Mouse (Mus musculus): ENCODE measurements around the gene Helq. TPM values are rescaled to one million over a fixed set of nuclear protein-coding genes. Genes with fewer than 3 reads are reported as not detected.
A peak's percentile ranks its signal among the peaks of the same experiment; 100 is the strongest.

The Helq gene
- polyA plus RNA-seq, 1 experiment from 2014 or later = 16.2 TPM

DNA sequence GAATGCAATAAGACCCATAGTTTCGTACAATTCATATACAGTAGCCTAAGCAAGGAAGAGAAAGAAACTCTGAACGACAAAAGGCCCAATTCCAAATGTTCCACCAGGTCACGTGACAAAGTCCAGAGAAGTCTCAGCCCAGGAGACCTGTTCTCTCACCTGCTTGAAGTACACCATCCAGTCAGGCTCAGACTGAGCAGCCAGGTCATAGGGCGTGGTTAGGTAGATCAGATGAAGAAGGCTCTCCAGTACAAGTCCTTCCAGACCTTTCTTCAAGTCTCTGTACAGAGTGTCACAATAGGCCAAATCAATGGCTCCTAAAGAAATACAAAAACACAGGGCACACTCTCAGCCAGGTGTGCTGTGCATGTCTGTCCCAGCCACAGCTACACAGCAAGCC, 26.8 kb downstream of the Helq start:
- no peak overlapping the region for H3K4me3 ChIP-seq (replicated peaks)
- ATAC-seq = peak; percentile 66; the same call in 1 of the 2 replicates
- no peaks in the 10 kb centered on the region for H3K9me3 ChIP-seq
- WGBS = 86% methylated on average over 4 of the region's 4 CpGs
- H3K27me3 ChIP-seq (replicated peaks) = no peaks in the 10 kb centered on the region
- H3K27ac ChIP-seq = no peak overlapping the region
- no peaks in the 10 kb centered on the region for H3K4me1 ChIP-seq (replicated peaks)
- H3K4me2 ChIP-seq (replicated peaks) = no peak overlapping the region
- peaks cover 18% of the 10 kb centered on the region for H3K36me3 ChIP-seq
- H3K9ac ChIP-seq = no peak overlapping the region

DNA sequence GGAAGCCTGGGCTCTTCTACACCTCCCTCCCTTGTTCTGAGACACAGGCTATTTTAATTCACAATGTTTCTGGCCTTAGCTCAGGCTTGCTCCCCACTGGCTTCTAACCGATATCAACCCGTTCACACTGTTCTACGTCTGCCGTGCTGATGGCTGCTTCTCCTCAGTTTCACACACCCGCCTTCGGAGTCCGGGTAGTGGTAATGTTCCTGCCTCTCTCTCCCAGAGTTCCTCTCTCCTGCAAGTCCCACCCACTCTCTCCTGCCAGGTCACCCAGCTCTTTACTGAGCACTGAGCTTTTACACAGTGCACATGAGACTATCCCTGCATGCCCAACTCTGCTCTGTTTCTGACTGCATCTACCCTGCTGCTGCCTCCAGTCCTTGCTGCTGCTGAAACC, 32.4 kb downstream of the Helq start:
- Histone ChIP-seq H3K27ac (no peak overlapping the region), H3K9me3 (no peaks in the 10 kb centered on the region), H3K4me3 (replicated peaks) (no peak overlapping the region), H3K4me1 (replicated peaks) (no peaks in the 10 kb centered on the region), H3K9ac (no peak overlapping the region), H3K36me3 (peaks cover 22% of the 10 kb centered on the region), H3K27me3 (replicated peaks) (no peaks in the 10 kb centered on the region), H3K4me2 (replicated peaks) (no peak overlapping the region)
- 90% methylated on average over 7 of the region's 7 CpGs for WGBS
- ATAC-seq = no peak

DNA sequence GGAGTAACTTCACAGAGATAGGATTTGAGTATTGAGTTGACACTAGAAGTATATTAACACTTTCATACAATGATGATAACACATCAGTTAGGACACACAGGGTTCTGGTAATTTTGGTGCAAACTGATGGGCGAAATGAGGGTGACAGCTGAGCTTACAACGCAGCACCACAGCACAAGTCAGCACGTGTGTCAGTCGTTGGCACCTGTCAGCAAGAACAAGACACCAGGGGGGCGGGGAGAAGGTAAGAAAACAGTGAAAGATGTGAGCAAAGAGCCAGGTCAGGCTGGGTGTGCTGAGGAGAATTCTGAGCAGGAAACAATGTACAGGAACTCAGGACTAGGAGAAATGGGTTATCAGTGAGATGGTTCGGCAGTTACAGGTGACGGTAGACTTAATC, 36.7 kb downstream of the Helq start:
- H3K27ac ChIP-seq = no peak overlapping the region
- no peaks in the 10 kb centered on the region for H3K4me1 ChIP-seq (replicated peaks)
- H3K36me3 ChIP-seq = 0 out of 2 replicates have a peak, but pooled peaks cover 12% of the 10 kb centered on the region
- ATAC-seq = no peak
- H3K4me2 ChIP-seq (replicated peaks) = no peak overlapping the region
- H3K27me3 ChIP-seq (replicated peaks) = no peaks in the 10 kb centered on the region
- WGBS = 92% methylated on average over 7 of the region's 7 CpGs
- H3K4me3 ChIP-seq (replicated peaks) = no peak overlapping the region
- H3K9ac ChIP-seq = no peak overlapping the region
- H3K9me3 ChIP-seq = no peaks in the 10 kb centered on the region

DNA sequence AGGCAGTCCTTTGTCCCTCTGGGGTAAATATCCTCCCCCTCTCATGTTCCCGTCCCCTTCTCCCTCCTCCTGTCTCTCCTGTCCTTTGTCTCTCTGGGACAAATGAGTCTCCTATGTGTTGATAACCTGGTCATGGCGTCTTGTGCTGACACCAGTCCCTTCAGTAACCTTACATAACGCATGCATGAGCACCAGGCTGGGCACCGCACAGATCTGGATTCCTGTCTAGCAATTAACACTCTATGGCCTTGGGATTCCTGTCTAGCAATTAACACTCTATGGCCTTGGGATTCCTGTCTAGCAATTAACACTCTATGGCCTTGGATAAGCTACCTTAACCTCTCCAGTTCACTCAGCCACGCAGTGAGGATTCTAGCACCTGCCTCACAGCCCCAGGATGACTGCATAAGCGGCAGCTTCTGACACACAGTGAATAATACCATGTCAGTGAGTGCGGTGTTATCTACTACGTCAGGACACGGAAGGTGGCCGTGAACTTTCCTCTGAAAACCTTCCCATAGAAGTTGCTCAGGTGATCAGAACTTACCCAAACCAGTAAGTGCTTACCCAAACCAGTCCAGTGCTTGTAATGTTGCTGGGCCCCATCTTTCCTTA, 38.2 kb downstream of the Helq start:
- no peaks in the 10 kb centered on the region for H3K9me3 ChIP-seq
- no peak overlapping the region for H3K4me3 ChIP-seq (replicated peaks)
- H3K27ac ChIP-seq = no peak overlapping the region
- no peak overlapping the region for H3K9ac ChIP-seq
- WGBS = 75% methylated on average over 10 of the region's 10 CpGs
- peak; percentile 36; the same call in 1 of the 2 replicates for ATAC-seq
- H3K36me3 ChIP-seq = 0 out of 2 replicates have a peak, but pooled peaks cover 9% of the 10 kb centered on the region
- no peaks in the 10 kb centered on the region for H3K27me3 ChIP-seq (replicated peaks)
- H3K4me1 ChIP-seq (replicated peaks) = no peaks in the 10 kb centered on the region
- H3K4me2 ChIP-seq (replicated peaks) = no peak overlapping the region

DNA sequence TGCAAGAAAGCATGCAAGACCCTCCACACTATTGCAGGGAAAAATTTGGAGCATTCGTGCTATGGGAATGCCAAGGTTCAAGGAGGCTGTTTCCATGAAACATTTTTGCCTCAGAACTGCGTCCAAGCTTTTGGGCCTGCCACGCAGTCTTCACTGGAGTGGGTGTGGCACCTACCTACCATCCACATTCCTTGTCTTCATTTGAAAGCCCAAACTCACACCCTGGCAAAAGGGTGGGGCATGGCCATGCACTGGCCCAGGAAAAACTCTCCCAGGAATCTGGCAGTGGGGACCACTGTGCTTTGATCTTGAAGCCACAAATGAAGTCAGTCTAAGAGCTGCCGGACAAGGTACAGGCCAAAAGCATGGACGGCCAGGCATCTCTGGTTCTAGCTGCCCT, 40.3 kb downstream of the Helq start:
- Histone ChIP-seq H3K9ac (no peak overlapping the region), H3K27me3 (replicated peaks) (no peaks in the 10 kb centered on the region), H3K4me1 (replicated peaks) (no peaks in the 10 kb centered on the region), H3K4me2 (replicated peaks) (no peak overlapping the region), H3K9me3 (no peaks in the 10 kb centered on the region), H3K27ac (no peak overlapping the region), H3K4me3 (replicated peaks) (no peak overlapping the region), H3K36me3 (0 out of 2 replicates have a peak, but pooled peaks cover 4% of the 10 kb centered on the region)
- ATAC-seq = no peak
- 95% methylated on average over 5 of the region's 5 CpGs for WGBS

DNA sequence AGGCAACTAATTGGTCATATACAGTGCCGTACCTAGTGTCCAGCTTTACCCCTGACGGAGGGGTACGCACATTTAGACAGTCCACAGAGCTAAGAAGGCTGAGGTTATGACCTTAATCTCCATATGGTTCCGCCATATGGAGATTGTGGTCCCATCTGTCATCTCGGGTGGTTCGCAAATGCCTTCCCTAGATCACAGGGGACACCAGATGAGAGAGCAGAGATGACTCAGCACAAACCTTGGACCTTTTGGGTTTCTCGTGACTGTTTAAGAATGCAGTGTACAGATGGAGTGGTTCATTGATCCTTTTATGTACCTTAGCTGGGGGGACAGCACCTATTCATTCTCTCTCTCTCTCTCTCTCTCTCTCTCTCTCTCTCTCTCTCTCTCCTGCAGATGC, 45.0 kb downstream of the Helq start:
- ATAC-seq = no peak
- H3K27ac ChIP-seq = no peak overlapping the region
- no peaks in the 10 kb centered on the region for H3K27me3 ChIP-seq (replicated peaks)
- 66% methylated on average over 7 of the region's 7 CpGs for WGBS
- H3K4me2 ChIP-seq (replicated peaks) = no peak overlapping the region
- H3K9me3 ChIP-seq = no peaks in the 10 kb centered on the region
- no peaks in the 10 kb centered on the region for H3K4me1 ChIP-seq (replicated peaks)
- no peak overlapping the region for H3K4me3 ChIP-seq (replicated peaks)
- no peak overlapping the region for H3K9ac ChIP-seq
- no peaks in the 10 kb centered on the region for H3K36me3 ChIP-seq

DNA sequence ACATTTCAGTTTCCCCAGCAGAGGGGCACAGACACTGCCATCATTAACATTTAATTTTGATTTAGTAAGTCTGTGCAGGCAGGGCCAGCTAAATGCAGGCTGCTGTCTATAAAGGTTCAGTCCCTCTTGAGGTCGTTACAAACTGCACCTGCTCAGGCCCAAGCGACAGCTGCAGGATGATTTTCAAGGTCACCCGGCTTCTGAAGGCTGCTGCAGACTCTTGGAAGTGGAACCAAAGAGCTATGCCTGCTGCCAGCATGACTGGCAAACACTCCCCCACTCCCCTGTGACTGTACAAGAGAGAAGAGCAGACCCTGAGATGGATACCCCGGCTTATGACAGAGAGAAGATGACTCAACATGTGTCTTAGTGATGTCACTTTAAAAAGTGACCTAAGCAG, 46.7 kb downstream of the Helq start:
- no peak for ATAC-seq
- Histone ChIP-seq H3K4me1 (replicated peaks) (no peaks in the 10 kb centered on the region), H3K27me3 (replicated peaks) (no peaks in the 10 kb centered on the region), H3K36me3 (no peaks in the 10 kb centered on the region), H3K4me2 (replicated peaks) (no peak overlapping the region), H3K9ac (no peak overlapping the region), H3K9me3 (no peaks in the 10 kb centered on the region), H3K4me3 (replicated peaks) (no peak overlapping the region), H3K27ac (no peak overlapping the region)
- 68% methylated on average over 4 of the region's 4 CpGs for WGBS

DNA sequence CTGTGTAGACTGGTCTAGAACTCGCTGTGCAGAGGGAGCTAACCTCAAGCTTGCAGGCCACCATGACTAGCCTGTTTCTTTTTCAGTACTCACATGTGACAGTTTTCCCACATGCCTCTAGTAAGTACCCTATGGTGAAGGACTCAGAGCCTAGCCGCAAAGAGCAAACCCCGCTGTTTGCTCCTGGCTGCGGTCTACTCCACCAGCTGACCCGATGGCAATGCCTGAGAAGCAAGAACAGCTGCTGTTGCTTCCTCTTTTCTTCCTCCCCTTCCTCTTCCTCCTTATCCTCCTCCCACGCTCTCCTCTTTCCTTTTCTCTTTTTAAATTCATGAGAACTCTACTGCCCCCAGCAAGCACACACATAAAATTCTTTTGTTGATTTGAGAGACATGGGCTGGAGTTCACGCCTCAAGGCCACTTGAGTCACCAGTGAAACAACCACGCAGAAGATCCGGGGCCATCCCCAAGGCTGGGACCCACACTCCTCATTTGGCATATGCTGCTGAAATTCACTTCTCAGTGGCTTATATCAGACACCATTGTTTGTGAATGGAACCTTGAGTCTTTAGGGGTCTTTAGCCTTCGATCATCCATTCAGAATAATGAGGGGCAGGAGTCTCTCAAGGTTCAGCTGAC, 47.7 kb downstream of the Helq start:
- no peaks in the 10 kb centered on the region for H3K4me1 ChIP-seq (replicated peaks)
- no peaks in the 10 kb centered on the region for H3K36me3 ChIP-seq
- WGBS = 80% methylated on average over 10 of the region's 10 CpGs
- no peaks in the 10 kb centered on the region for H3K9me3 ChIP-seq
- H3K9ac ChIP-seq = no peak overlapping the region
- H3K27me3 ChIP-seq (replicated peaks) = no peaks in the 10 kb centered on the region
- no peak for ATAC-seq
- no peak overlapping the region for H3K27ac ChIP-seq
- H3K4me3 ChIP-seq (replicated peaks) = no peak overlapping the region
- no peak overlapping the region for H3K4me2 ChIP-seq (replicated peaks)

DNA sequence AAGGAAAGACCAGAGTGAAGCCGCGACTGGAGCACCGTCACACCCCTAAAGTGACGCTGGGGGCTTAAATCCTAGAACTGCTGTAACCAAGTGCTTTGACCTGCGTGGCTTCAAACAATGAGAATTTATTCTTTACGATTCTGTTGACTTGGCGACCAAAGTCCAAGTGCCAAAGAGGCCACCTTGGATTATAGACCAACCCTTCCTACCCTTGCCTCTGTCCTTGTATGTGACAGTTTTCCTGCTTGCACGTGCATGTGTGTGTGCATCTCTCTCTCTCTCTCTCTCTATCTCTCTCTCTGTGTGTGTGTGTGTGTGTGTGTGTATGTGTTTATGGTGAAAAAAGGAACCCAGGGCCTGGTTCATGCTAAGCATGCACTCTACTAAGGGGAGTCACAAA, 59.6 kb downstream of the Helq start:
- Histone ChIP-seq H3K27ac (no peak overlapping the region), H3K9ac (no peak overlapping the region), H3K4me3 (replicated peaks) (no peak overlapping the region), H3K4me2 (replicated peaks) (no peak overlapping the region), H3K9me3 (no peaks in the 10 kb centered on the region), H3K27me3 (replicated peaks) (no peaks in the 10 kb centered on the region), H3K4me1 (replicated peaks) (no peaks in the 10 kb centered on the region), H3K36me3 (no peaks in the 10 kb centered on the region)
- ATAC-seq = peak; percentile 39; the same call in 1 of the 2 replicates
- WGBS = 73% methylated on average over 8 of the region's 8 CpGs

DNA sequence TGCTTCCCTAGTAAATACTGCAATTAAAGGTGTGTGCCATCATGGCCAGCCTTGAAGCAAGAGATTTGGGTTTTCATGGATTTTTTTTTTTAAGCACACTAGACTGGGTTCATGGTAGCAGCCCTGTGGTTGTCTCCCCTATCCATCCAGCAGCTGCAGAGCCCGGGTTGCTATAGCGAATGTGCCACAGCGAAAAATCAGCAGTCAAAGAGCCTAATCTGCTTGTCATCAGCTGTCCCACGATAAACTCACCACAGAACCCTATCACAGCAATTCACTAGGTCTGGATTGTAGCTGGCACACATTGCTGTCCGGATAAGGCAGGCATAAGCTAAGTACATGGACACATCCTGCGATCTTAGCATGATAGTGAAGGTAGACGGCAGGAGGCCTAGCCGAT, 61.5 kb downstream of the Helq start:
- Histone ChIP-seq H3K36me3 (no peaks in the 10 kb centered on the region), H3K4me1 (replicated peaks) (no peaks in the 10 kb centered on the region), H3K4me2 (replicated peaks) (no peak overlapping the region), H3K9me3 (no peaks in the 10 kb centered on the region), H3K4me3 (replicated peaks) (no peak overlapping the region), H3K9ac (no peak overlapping the region), H3K27me3 (replicated peaks) (no peaks in the 10 kb centered on the region), H3K27ac (no peak overlapping the region)
- 83% methylated on average over 8 of the region's 8 CpGs for WGBS
- ATAC-seq = no peak

DNA sequence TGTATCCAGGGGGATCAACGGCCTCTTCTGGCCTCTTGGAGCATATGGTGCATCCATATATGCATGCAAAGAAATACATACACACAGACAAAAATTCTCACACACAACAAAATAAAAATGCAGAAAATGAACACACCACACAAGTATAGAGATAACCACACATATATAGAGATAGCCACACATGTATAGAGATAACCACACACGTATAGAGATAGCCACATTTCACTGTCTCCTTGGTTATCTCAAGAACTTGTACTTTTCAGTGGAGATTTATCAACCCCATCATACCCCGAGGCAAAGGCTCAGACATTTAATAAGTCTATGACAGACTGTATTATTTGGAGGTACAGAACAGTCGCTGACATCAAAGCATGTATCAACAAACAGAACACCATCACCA, 63.9 kb downstream of the Helq start:
- Histone ChIP-seq H3K4me3 (replicated peaks) (no peak overlapping the region), H3K27ac (no peak overlapping the region), H3K27me3 (replicated peaks) (no peaks in the 10 kb centered on the region), H3K4me2 (replicated peaks) (no peak overlapping the region), H3K9me3 (no peaks in the 10 kb centered on the region), H3K4me1 (replicated peaks) (no peaks in the 10 kb centered on the region), H3K9ac (no peak overlapping the region), H3K36me3 (no peaks in the 10 kb centered on the region)
- no peak for ATAC-seq
- WGBS = 85% methylated on average over 4 of the region's 4 CpGs

DNA sequence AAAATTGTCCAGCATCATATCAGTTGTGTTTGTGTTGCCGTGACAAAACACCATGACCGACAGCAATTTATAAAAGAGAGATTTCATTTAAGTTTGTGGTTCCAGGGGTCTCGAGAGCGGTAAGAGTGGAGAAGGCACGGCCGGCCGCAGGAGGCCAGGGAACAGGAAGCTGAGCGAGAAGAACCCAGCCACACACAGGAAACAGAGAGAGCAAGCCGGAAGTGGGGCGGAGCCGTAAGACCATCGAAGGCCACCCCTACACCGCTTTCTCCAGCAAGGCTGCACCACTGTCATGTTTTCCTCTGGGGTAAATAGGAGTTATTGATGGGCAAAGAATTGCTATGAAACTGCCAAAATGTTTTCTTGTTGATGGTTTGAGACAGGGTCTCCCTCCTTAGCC, 69.6 kb downstream of the Helq start:
- no peak for ATAC-seq
- Histone ChIP-seq H3K36me3 (no peaks in the 10 kb centered on the region), H3K9me3 (no peaks in the 10 kb centered on the region), H3K4me3 (replicated peaks) (no peak overlapping the region), H3K4me2 (replicated peaks) (no peak overlapping the region), H3K9ac (no peak overlapping the region), H3K27ac (no peak overlapping the region), H3K27me3 (replicated peaks) (no peaks in the 10 kb centered on the region), H3K4me1 (replicated peaks) (no peaks in the 10 kb centered on the region)
- WGBS = 80% methylated on average over 13 of the region's 13 CpGs

DNA sequence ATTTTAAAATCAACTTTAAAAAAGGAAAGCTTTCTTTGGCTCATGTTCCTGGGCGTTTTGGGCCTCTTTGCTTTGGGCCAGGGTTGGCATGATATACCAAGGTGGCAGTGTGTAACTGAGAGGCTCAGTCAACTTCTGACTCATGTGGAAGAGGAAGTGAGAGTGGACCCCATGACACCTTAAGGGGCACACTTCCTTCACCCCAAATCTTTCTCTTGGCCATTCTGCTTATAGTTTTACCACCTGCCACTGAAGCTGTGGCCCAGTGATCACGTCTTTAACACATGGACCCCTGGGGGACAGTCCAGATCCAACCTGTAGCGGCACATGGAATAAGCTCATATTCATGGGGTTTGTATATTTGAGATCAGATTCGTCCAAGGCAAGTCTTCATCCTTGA, 72.4 kb downstream of the Helq start:
- H3K9ac ChIP-seq = no peak overlapping the region
- H3K27ac ChIP-seq = no peak overlapping the region
- 76% methylated on average over 4 of the region's 4 CpGs for WGBS
- ATAC-seq = no peak
- H3K4me3 ChIP-seq (replicated peaks) = no peak overlapping the region
- H3K36me3 ChIP-seq = no peaks in the 10 kb centered on the region
- no peaks in the 10 kb centered on the region for H3K9me3 ChIP-seq
- H3K4me2 ChIP-seq (replicated peaks) = no peak overlapping the region
- H3K27me3 ChIP-seq (replicated peaks) = no peaks in the 10 kb centered on the region
- no peaks in the 10 kb centered on the region for H3K4me1 ChIP-seq (replicated peaks)
